Mouse (Mus musculus): ENCODE results near the gene Dnmt3c. TPM values are rescaled to one million over a fixed set of nuclear protein-coding genes. Genes with fewer than 3 reads are reported as not detected.

Gene Dnmt3c
- polyA plus RNA-seq (2014; fragmentation: Illumina TruSeq; extraction: RNeasy Lipid Tissue Mini Kit (QIAGEN cat#74804); ENCODE audit: low read depth, low replicate concordance), result not detected

DNA sequence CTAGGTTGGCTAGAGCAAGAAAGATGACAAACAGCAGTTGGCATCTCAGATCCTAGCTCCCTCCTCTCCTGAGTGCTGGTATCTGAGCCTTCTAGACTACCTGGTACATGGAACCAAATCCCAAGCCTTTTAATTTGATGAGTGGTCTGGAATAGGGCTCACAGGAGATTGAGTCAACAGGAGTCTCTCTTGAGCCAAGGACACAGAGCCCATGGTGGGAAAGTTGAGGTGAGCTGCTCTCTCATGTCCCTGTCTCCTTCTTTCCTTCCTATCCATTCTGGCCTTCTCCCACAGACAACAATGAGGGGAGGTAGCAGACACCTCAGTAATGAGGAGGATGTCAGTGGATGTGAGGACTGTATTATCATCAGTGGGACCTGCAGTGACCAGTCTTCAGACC lies at the start of gene Dnmt3c:
Gene Dnmt3c, plus strand, starts transcription at position 301 of the 400 bp plus-strand sequence.

DNA sequence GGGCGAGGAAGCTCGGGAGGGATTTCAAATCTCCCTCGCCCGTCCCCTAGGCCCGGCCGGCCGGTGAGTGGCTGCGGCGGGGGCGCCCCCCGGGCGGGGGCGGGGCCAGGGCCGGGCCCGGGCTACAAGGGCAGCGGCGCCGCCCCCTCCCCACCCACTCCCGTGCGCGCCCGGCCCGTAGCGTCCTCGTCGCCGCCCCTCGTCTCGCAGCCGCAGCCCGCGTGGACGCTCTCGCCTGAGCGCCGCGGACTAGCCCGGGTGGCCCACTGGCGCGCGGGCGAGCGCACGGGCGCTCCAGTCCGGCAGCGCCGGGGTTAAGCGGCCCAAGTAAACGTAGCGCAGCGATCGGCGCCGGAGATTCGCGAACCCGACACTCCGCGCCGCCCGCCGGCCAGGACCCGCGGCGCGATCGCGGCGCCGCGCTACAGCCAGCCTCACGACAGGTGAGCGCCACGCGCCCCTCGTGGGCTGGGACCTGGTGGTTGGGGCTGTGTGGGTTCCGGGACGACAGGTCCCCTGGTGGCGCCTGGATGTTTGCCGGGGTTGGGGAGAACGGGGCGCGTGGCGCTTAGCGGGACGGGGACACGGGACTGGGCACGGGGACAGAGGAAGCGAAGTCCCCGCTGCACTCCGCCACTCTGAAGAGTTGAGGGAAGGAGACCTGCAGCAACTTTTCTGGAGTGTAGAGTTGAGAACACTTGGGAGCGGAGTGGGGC lies 47.0 kb upstream of the Dnmt3c start, which contains the start of gene Dnmt3b:
Gene Dnmt3b, plus strand, starts transcription at position 153 of the 716 bp plus-strand sequence.

DNA sequence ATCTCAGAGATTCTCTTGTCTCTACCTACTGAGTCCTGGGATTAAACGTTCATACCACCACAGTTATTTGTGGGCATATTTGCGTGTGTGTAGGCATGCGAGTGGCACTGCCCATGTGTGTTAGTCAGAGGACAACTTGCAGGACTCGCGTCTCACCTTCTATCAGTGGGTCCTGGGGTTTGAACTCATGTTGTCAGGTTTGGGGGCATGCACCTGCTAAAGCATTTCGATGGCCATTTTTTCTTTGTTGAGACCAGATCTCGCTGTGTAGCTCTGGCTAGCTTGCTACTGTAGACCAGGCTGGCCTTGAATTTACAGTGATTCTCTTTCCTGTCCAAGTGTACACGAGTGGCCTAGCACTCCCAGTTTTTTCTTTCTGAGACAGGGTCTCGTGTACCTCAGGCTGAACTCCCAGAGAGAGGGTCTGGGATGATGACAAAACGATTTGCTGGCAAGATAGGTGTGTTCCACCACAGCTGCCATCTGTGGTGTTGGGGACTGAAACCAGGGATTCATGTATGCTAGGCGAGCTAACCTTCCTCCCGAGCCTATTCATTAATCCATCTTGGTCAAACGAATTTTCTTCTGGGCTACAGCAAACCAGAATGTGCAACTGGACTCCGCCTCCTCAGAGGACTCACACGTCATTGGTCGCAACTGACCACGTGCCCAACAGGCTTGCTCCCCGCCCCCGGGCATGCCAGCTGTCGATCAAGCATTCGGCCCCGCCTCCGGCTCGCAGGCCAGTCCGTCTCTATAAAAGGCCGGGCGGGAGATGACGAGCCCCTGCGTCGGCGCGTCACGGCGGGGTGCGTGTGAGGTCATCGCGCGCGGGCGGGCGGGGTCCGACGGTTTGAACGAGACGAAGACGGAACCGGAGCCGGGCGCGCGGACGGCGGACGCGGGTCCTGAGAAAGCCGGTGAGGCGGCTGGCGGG lies 44.3 kb downstream of the Dnmt3c start, which contains the start of gene Mapre1:
Gene Mapre1, plus strand, starts transcription at position 775 of the 937 bp plus-strand sequence.

Other genes with a start within 250 kb of the Dnmt3c start
- not detected for gene 4930404H24Rik, start 203.9 kb upstream of the Dnmt3c start, polyA plus RNA-seq (2014; fragmentation: Illumina TruSeq; extraction: RNeasy Lipid Tissue Mini Kit (QIAGEN cat#74804); ENCODE audit: low read depth, low replicate concordance)
- gene Nol4l, start 166.7 kb upstream of the Dnmt3c start, polyA plus RNA-seq (2014; fragmentation: Illumina TruSeq; extraction: RNeasy Lipid Tissue Mini Kit (QIAGEN cat#74804); ENCODE audit: low read depth, low replicate concordance), result 21.3 TPM
- 32.0 TPM for gene Commd7, start 63.9 kb upstream of the Dnmt3c start, polyA plus RNA-seq (2014; fragmentation: Illumina TruSeq; extraction: RNeasy Lipid Tissue Mini Kit (QIAGEN cat#74804); ENCODE audit: low read depth, low replicate concordance)
- gene Dnmt3b, start 47.2 kb upstream of the Dnmt3c start, polyA plus RNA-seq (2014; fragmentation: Illumina TruSeq; extraction: RNeasy Lipid Tissue Mini Kit (QIAGEN cat#74804); ENCODE audit: low read depth, low replicate concordance), result 1.9 TPM
- gene Mapre1, start 44.6 kb downstream of the Dnmt3c start, polyA plus RNA-seq (2014; fragmentation: Illumina TruSeq; extraction: RNeasy Lipid Tissue Mini Kit (QIAGEN cat#74804); ENCODE audit: low read depth, low replicate concordance), result 52.0 TPM
- gene Efcab8, start 83.3 kb downstream of the Dnmt3c start, polyA plus RNA-seq (2014; fragmentation: Illumina TruSeq; extraction: RNeasy Lipid Tissue Mini Kit (QIAGEN cat#74804); ENCODE audit: low read depth, low replicate concordance), result 1.8 TPM
- gene Sun5, start 174.4 kb downstream of the Dnmt3c start, polyA plus RNA-seq (2014; fragmentation: Illumina TruSeq; extraction: RNeasy Lipid Tissue Mini Kit (QIAGEN cat#74804); ENCODE audit: low read depth, low replicate concordance), result 3.1 TPM
- not detected for gene Bpifb2, start 178.4 kb downstream of the Dnmt3c start, polyA plus RNA-seq (2014; fragmentation: Illumina TruSeq; extraction: RNeasy Lipid Tissue Mini Kit (QIAGEN cat#74804); ENCODE audit: low read depth, low replicate concordance)
- 0.26 TPM for gene Bpifb6, start 203.7 kb downstream of the Dnmt3c start, polyA plus RNA-seq (2014; fragmentation: Illumina TruSeq; extraction: RNeasy Lipid Tissue Mini Kit (QIAGEN cat#74804); ENCODE audit: low read depth, low replicate concordance)
- not detected for gene Bpifb3, start 221.6 kb downstream of the Dnmt3c start, polyA plus RNA-seq (2014; fragmentation: Illumina TruSeq; extraction: RNeasy Lipid Tissue Mini Kit (QIAGEN cat#74804); ENCODE audit: low read depth, low replicate concordance)
- not detected for gene Bpifb4, start 241.6 kb downstream of the Dnmt3c start, polyA plus RNA-seq (2014; fragmentation: Illumina TruSeq; extraction: RNeasy Lipid Tissue Mini Kit (QIAGEN cat#74804); ENCODE audit: low read depth, low replicate concordance)

Data from adipose tissue, adult 10 weeks (tissue).